In the genomic region with DNA sequence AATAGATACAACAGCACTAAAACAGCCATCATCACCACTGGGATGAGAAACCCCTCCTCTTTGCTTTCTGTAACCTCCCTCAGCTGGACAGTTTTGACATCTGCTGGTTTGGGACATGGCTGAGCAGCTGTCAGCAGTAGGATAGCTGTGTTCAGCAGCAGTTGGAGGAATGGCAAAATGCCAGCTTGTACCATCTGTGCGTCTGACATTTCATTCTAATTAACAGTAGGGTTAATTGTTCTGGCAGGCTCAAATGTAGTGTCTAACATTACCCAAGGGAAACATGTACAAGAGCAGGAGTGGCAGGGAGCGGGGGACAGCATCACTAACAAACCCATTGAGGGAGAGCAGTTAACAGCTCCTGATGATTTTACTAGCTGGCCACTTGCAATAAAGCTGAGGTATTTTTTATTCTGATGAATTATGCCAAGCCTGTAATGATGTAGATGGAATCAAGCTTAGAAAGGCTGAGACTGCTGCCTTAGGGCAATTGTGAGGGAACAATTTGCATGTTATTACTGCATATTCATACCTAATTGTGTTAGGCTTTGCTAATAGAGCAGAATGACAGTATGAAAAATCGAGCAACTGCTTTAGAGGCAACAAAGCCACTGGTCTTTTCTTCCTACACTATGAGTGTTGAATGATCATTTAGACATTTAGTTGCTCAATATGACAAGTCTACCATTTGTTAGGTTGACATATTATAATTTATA, we compare ENCODE assay signal across 7 mouse cellular contexts. TPM values are rescaled to one million over a fixed set of nuclear protein-coding genes. Genes with fewer than 3 reads are reported as not detected.
DNase-seq lines count a peak whose midpoint lies in the region; ATAC-seq and TF ChIP-seq lines count a peak whose summit lies in the region.

No protein-coding gene starts in this region.

- ATAC-seq in forebrain, embryonic 13.5 days: peak; percentile 98
- ATAC-seq in megakaryocyte progenitor cell, adult 5-6 weeks (replicated peaks; ENCODE audit: poor library complexity): no peak

- no peak overlapping the region for H3K9ac ChIP-seq in forebrain, embryonic 13.5 days

- WGBS in lung, adult 2 months: 55% methylated on average over 3 of the region's 3 CpGs
- 8% methylated on average over 3 of the region's 3 CpGs for WGBS in forebrain, embryonic 13.5 days

- no peaks in the 10 kb centered on the region for H3K4me1 ChIP-seq in lung, adult 2 months (ENCODE audit: control insufficient read depth, insufficient read depth, low read length)
- H3K4me1 ChIP-seq in forebrain, embryonic 13.5 days: peaks cover 10% of the 10 kb centered on the region

- H3K4me3 ChIP-seq in lung, adult 2 months (replicated peaks; ENCODE audit: extremely low read depth, low read depth, low read length): no peak overlapping the region
- H3K4me3 ChIP-seq in forebrain, embryonic 13.5 days: no peak overlapping the region

- no peaks in the 10 kb centered on the region for H3K36me3 ChIP-seq in forebrain, embryonic 13.5 days (ENCODE audit: poor library complexity, severe bottlenecking)

- no peaks in the 10 kb centered on the region for H3K9me3 ChIP-seq in forebrain, embryonic 13.5 days (replicated peaks)

- TF ChIP-seq CTCF in lung, adult 2 months (IDR thresholded peaks at IDR 0.05; ENCODE audit: insufficient read depth, low read length): no peak

- no peak for TF ChIP-seq POLR2A in lung, adult 2 months (IDR thresholded peaks at IDR 0.05; ENCODE audit: borderline replicate concordance, extremely low read depth, low read depth, low read length)

- peak overlapping the region; percentile 54 for H3K27ac ChIP-seq in forebrain, embryonic 13.5 days

- no peaks in the 10 kb centered on the region for H3K27me3 ChIP-seq in forebrain, embryonic 13.5 days

- H3K4me2 ChIP-seq in forebrain, embryonic 13.5 days: 0 out of 2 replicates have a peak overlapping the region, but pooled peaks have one; percentile 4

- peak; percentile 4 to 24 for DNase-seq in lung, postnatal 4 days
- DNase-seq in lung, adult 2 months: no peak
- peak; percentile 78 to 88 for DNase-seq in layer of hippocampus, postnatal 14 days (ENCODE audit: low spot score in 2 of 2)
- peak; percentile 38 for DNase-seq in retina, adult 2 months (ENCODE audit: low read depth, low spot score)
- DNase-seq in ovary, postnatal 14 days (ENCODE audit: low spot score): no peak

RNA-seq across cellular contexts. Expression of gene Gm8797, which starts 4.3 kb away (rescaled TPM):
- 1.2 and 1.7 TPM in 2 replicates for polyA plus RNA-seq in lung, adult 2 months (2012; rRNA removed)
- 20.7 and 20.8 TPM in 2 replicates for polyA plus RNA-seq in forebrain, embryonic 13.5 days (2015; fragmentation: Nextera tagmentation; extraction: Ambion mirVana)
- total RNA-seq in layer of hippocampus, postnatal 14 days (2021): 10 to 100 TPM; 10.7 to 14.8 TPM
- 0.67 and 2.2 TPM in 2 replicates for total RNA-seq in megakaryocyte progenitor cell, adult 5-6 weeks (2015)
- total RNA-seq in megakaryocyte progenitor cell, adult 5-6 weeks (2017): 30.8 and 45.5 TPM in 2 replicates

Comparison
In these comparisons a context has a peak if more than half of its experiments do, and no peak if none do; other contexts are left out.
1. DNase-seq: peak in lung, postnatal 4 days (2 of 2), layer of hippocampus, postnatal 14 days (2 of 2) and retina, adult 2 months (single experiment); none in lung, adult 2 months (single experiment) and ovary, postnatal 14 days (single experiment).